Mouse (Mus musculus) gonadal fat pad, adult 2 months (tissue): ENCODE results near the gene Mctp2. TPM values are rescaled to one million over a fixed set of nuclear protein-coding genes. Genes with fewer than 3 reads are reported as not detected.

Experiments
- DNase-seq: peaks from one replicate; pipeline ENCODE4 v3.0.0-alpha.2; 2012; ENCODE audit warnings: low read depth
- polyA plus RNA-seq: library from polyadenylated mRNA; depleted of rRNA; stranded (reverse); fragments of >200 nt; gene quantifications from 2 replicates; pipeline ENCODE4 v1.2.3, GENCODE M21; 2012

The Mctp2 gene
- polyA plus RNA-seq, 1 experiment, result 1.3 TPM

- no peak for DNase-seq
Observed at GRCm38 (mm10) chr7:72169320-72169719, 137.1 kb downstream of the Mctp2 start.

- DNase-seq, result no peak
Observed at GRCm38 (mm10) chr7:72165726-72166701, 140.4 kb downstream of the Mctp2 start.

GRCm38 (mm10) chr7:72162256-72162655 is 144.2 kb downstream of the Mctp2 start:
- no peak for DNase-seq

- DNase-seq, result no peak
Observed at GRCm38 (mm10) chr7:72159513-72160063, 146.8 kb downstream of the Mctp2 start.

- no peak for DNase-seq
Observed at GRCm38 (mm10) chr7:72150799-72151708, 155.4 kb downstream of the Mctp2 start.

- no peak for DNase-seq
Observed at GRCm38 (mm10) chr7:72149073-72149472, 157.3 kb downstream of the Mctp2 start.

- DNase-seq, result no peak
Observed at GRCm38 (mm10) chr7:72146849-72147248, 159.6 kb downstream of the Mctp2 start.

GRCm38 (mm10) chr7:72145726-72146520 is 160.5 kb downstream of the Mctp2 start:
- no peak for DNase-seq

- no peak for DNase-seq
Observed at GRCm38 (mm10) chr7:72138701-72139100, 167.7 kb downstream of the Mctp2 start.

- DNase-seq, result no peak
Observed at GRCm38 (mm10) chr7:72120986-72121385, 185.4 kb downstream of the Mctp2 start.

- DNase-seq, result no peak
Observed at GRCm38 (mm10) chr7:72119713-72120112, 186.7 kb downstream of the Mctp2 start.

GRCm38 (mm10) chr7:72117376-72118077 is 188.9 kb downstream of the Mctp2 start:
- no peak for DNase-seq

- no peak for DNase-seq
Observed at GRCm38 (mm10) chr7:72115073-72115472, 191.3 kb downstream of the Mctp2 start.

- DNase-seq, result no peak
Observed at GRCm38 (mm10) chr7:72110578-72110977, 195.8 kb downstream of the Mctp2 start.

GRCm38 (mm10) chr7:72108639-72109399 is 197.6 kb downstream of the Mctp2 start:
- no peak for DNase-seq

- no peak for DNase-seq
Observed at GRCm38 (mm10) chr7:72104170-72104569, 202.2 kb downstream of the Mctp2 start.

GRCm38 (mm10) chr7:72103654-72104053 is 202.8 kb downstream of the Mctp2 start:
- DNase-seq, result peak; percentile 17

- DNase-seq, result no peak
Observed at GRCm38 (mm10) chr7:72100683-72101082, 205.7 kb downstream of the Mctp2 start.

GRCm38 (mm10) chr7:72098603-72099002 is 207.8 kb downstream of the Mctp2 start:
- DNase-seq, result no peak

- no peak for DNase-seq
Observed at GRCm38 (mm10) chr7:72096973-72097372, 209.4 kb downstream of the Mctp2 start.
